Mouse (Mus musculus): ENCODE data around the gene Meis2.

The Meis2 gene

DNA sequence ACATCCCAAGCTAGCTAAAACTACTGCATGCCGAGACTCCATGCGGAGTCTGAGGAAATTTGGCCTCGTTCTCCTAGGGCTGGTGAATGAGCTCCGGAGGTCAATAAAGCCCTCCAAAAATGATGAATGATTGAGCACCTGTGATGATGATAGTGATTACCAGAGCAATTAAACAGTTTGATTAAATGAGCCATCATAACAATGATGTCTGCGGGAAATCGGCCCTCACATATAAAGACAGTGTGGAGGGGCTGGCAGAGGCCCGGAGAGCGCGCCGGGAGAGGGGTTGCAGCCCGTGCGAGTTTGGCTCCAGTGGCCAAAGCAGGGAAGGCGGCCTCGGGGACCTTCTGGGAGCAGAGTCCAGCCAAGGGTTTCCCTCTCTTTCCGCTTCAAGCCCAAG is 2.1 kb upstream of the Meis2 start:
- peak; percentile 25 for DNase-seq

DNA sequence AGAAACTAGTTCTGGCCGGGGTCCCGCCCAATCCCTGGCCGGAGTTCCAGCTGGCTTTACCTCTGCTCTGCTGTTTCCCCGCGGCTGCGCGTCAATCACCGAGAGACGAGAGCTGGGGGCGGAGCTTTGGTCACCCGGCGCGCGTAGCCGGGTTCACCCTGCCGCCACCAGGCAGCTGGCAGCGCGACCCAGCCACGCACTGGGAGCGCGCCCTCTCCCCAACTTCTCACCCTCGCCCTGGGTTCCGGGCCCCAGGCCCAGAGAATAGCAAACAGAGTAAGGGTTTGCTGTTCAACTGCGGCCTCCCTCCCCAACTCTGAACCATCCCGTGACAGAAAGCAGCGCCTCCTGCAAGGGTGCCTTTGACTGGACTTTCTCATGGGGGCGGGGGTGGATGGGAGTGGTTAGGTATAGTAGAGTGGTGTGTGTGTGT is 1.4 kb upstream of the Meis2 start:
- DNase-seq: peak; percentile 91

DNA sequence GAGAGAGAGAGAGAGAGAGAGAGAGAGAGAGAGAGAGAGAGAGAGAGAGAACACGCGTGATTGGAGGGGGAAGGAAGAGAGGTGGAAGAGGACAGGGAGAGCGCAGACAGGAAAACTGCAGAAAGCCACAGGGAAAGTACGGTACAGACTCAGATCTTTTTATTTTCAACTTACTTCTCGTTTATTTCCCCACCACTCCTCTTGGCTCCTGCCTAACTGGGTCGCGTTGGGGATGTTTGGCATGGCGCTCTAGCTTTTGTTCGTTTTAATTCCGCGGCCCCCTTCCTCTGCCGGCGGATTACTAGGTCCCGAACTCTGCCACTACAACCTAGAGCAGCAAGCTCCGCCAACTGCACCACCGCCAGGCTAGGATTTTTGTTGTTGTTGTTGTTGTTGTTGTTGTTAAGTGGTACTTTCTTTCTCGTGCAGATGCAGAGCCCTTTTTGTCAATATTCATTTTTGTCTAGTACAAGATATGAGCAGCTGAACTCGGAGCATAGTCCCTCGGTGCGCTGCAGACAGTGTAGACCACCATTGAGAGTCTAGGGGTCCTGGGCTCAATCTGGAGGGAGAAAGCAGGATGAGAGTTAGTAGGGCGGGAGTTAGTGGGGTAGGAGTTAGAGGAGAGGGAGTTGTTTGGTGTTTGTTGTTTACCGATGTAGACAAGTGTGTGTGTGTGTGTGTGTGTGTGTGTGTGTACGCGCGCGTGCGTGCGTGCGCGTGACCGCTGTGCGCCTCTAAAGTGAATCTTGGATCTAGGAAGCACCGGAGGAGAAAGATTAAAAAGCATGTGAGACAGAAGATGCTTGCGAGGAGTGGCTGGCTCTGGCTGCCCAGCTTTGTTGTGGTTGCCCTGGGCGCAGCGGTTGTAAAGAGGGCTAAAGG is 660 bp upstream of the Meis2 start:
- peak; percentile 56 for DNase-seq

DNA sequence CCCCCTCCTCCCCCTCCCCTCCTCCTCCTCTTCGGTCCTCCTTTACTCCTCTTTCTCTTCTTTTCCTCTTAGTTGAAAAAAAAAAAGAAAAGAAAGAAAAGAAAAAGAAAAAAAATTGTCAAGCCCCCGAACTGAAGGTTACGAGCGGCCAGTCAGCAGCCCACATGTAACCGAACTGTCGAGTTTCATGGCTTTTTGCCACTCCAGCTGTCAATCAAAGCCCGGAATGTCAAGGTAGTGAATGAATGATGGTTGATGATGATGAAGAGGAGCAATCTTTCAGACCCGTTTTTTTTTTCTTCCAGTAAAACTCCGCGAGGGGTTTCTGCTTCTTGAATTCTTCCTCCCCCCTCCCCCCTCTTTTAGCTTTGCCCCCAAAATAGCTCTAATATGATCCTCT is 582 bp downstream of the Meis2 start:
- DNase-seq: peak; percentile 40

DNA sequence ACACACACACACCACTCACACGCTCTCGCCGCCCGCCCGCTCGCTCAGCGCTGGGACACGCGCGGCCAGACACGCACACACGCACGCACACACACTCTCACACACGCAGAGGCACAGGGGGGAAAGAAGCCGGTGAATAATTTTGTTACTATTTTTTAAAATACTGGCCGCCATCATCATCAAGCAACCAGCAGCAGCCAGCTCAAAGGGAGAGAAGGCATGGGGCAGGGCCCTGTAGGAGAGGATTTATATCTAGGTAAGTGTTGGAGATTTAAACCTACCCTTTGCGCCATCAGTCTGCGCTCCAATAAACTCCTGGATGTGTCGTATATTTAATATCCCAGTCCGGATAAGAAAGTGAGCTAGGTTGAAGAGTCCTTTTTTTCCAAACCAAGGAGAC is 1.1 kb downstream of the Meis2 start:
- peak; percentile 37 for DNase-seq

DNA sequence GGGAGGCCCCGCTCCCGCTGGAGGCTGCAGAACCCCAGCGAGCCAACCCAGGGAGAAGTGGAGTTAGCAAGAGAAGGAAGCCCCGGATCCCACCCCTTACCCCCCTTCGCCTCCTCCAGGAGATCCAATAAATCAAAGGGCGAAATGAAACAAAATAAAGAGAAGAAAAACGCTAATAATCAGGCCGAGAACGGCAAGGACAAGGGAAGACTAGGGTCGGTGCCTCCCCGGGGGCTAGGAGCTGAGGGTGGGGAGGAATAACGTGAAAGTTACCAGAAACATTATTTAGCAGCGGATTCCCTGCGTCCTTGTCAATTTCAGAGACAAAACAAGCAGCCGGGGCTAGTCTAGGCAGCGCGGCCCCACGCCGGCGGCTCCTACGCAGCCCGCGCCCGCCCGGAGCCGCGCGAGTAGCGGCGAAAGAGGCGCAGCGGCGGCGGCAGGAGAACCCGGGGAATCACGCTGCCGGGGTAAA is 1.8 kb downstream of the Meis2 start:
- peak; percentile 65 for DNase-seq

DNA sequence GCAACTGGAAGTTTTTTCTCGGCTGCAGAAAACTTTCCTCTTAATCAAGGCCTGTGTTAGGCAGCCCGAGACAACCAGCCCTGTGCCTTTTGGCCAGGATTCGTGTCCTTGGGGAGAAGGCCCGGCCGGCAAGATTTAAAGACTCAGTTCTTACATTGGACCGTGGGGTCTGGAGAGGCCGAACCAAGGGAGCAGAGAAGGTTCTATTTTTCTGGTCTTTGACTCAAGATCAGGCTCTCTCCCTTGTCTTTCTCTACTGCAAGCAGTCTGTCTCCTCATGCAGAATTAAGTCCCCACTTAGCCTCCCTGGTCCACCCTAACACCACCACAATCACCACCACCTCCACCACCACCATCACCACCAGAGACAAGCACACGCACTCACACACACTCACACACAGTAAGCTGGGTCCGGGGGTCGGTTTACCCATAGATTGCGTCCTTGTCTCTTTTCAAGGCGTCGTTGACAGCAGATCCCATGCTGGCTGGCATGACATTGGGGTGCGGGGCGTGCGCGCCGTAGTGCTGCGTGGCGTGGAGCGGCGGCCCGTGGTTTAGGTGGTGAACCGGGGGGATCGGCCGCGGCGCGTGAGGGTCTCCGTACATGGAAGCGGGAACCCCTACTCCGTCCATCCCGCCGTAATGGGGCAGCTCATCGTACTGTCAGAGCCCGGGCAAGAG is 2.7 kb downstream of the Meis2 start:
- DNase-seq: peak; percentile 23

DNA sequence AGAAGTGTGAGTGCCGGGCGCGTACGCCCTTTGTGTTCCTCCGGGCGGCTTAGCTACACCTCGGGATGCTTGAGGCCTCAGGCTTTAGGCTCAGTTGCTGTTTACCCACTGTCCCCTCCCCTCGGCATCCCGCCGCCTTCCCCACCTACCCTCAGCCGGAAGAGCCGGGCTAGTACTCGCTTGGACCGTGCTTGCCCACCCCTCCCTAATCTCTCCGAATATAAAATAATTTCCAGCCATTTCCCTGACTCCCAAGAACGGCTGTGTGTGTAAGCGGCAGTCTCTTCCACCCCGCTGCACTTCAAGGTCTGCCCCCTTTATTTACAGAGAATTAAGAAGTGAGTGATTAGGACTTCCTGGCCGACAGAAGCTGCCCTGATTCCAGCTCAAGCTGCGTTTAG is 3.4 kb downstream of the Meis2 start:
- peak; percentile 53 for DNase-seq

DNA sequence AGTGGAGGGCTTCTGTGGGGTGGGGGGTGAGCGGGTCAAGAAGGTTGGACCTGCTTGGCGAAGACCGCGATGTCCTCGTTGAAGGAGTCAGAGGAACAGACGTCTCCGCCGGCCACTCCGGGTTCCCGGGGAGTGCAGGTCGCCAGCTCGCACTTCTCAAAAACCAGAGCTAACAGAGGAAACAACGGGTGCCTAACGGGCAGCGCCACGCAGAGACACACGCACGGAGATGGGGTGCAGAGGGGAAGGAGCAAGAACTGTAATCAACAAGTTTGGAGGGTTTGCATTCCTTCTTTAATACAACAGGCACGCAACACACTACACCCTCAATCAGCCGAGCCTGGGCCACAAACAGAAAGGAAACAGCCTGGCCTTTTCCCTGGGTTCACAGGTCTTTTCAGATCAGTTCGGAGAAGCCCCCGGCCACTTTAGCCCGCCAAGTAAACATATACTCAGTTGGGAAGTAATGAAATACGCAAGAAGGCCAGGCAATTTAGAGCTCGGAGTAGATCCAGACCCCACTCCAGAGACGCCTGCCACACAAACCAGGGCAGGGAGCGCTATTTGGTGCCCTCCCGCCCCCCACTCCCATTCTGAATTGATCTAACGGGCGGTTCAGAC is 4.1 kb downstream of the Meis2 start:
- DNase-seq: peak; percentile 32

DNA sequence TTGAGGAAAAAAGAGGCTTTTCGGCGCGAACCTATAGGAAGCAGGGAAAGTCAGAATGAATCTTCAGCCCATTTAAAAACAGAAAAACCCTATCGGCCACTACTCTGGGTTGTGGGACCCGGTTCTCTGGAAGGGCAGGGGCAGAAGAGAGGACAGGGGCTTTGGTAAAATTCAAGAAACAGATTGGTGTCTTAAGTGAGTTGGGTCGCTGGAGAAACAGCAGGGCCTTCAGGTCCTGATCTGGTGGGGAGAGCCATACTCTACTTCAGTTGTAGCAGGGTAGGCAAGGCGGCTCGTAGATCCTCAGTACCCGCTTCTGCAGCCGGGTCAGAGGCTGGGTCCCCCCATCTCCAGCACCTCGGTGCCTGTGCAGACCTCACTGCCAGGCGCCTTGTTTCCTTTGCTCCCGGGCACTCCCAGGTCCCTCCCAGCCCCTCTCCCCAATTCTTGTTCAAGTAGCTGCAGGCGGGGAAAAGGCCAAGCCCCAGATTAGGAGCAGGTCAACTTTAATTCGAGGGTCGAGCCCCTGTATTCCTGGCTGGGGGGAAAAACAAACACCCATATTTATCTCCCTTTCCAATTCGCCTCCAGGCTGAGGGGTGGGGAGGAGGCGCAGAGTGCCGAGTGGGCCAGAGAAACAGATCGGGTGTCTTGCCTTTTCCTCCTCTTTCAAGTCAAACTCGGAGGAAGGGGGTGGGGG is 4.8 kb downstream of the Meis2 start:
- peak; percentile 8 for DNase-seq

DNA sequence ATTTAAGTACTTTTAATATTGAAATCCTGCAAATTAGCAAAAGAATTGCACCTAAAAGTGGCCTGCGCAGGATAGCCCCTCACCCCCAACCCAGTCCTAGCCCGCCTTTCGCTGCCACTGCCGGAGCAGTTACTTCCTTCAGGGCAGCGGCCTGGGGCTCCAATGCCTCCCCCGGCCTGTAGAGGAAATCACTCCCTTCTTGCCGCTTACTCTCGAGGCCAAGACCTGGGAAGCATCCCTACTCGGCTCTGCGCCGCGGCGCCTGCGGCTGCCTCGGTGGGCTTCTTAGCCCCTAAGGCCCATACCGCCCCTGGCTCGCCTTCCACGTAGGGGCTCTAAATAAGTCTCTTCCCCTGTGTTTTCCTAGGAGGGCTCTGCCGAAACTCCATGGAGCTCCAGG is 5.4 kb downstream of the Meis2 start:
- DNase-seq: peak; percentile 37

DNA sequence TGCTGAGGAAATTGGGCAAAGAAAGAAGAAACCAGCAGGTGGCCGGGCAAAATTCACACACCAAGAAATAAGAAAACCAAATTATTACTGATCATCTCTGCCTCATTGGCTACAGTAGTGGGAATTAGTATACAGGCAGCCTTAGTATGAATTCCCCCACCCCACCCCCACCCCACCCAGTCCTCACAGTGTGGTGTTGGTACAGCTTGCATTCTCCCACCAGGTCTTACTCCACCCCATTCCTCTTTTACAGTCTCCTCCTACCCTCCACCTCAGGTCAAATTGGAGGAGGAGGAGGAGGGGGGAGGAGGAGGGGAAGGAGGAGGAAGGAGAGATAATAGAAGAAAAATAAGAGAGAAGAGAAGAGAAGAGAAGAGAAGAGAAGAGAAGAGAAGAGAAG is 6.0 kb downstream of the Meis2 start:
- DNase-seq: no peak

DNA sequence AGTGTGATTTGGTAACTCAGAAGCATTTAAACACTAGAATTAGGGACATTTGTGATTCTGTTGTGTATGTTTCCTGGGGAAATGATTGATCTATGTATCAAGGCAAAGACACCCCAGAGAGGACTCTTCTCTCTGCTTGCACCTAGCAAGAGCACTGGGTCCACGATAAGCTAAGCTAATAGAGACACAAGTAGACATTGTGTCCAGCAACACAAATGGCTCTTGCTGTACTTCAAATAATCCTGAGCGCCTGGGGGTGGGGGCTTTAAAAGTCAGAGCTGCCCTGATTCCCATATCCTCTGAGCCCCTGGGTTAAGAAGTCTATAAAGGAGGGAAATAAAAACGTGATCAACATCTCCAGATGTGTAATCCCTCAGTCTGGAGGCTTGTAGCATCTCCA is 6.6 kb downstream of the Meis2 start:
- DNase-seq: no peak

DNA sequence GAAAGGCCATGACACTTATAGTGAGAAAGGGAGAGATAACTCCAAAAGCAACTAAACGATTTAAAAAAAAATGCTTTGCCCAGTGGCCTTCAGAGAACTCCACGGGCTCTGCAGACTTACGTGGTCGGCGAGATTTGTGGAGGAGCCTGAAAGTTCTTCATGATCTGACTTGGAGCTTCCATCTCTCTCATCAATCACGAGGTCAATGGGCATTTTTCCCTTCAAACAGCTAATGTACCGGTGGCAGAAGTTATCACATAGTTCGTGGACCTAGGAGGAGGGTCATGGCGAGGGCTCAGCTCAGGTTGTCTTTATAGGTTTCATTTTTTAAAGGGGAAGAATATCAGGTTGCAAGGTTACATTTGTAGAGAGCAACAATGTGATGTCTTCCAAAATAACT is 7.1 kb downstream of the Meis2 start:
- no peak for DNase-seq

DNA sequence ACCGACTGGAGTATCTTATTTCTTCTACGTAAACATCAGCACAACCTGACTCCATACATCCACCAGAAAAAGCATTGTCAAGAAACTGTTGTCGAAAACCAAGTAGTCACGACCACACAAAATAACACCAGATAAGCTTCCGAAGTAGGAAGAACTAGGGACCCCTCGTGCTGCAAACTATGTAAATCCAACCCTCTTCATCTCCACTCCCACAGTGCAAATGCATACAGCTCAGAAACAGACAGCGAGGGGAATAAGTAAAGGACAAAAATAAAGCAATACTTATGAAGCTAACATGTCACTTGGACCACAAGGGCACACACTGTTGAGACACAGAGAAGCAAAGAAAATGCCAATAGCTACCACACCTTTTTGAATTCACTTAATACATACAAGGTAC is 8.8 kb downstream of the Meis2 start:
- DNase-seq: no peak

DNA sequence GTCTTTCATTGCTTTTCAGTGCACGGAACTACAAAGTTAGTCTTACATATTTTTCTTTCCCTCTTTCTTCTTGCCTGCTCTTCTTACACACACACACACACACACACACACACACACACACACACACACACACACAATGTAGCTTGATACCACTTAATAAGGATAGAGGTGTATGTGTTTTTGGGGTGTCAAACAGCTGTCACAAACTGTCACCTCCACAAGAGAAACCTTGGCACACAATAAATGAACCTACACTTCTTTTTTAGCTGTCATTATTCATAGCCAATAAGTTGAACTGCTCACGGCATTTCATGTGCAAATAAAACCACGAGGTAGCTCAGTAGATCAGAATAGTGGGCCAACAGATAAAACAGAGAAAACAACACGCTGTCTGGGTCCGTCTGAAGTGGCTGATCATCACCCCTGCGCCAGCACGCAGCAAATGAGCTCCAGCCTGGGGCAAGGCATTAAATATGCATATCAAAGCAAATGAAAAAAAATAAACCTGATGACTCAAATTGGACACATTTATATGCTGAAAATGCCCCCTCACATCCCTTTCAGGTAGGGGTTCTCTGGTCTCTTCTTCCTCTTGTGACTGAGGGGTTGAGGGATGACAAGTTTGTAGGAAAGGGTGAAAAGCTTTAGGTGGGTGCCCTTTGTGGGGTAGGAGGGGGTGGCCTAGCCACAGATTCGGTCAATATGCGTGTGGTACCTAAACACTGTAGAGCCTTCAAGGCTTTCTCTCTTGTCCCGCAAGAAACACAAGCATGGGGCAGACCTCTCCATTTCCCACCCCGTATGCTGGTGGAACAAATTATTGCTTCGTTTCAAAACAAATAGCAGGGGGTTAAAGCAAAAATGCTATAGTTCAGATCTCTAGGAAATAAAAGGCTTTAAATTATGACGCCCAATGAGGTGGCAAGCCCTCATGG is 9.7 kb downstream of the Meis2 start:
- DNase-seq: no peak

DNA sequence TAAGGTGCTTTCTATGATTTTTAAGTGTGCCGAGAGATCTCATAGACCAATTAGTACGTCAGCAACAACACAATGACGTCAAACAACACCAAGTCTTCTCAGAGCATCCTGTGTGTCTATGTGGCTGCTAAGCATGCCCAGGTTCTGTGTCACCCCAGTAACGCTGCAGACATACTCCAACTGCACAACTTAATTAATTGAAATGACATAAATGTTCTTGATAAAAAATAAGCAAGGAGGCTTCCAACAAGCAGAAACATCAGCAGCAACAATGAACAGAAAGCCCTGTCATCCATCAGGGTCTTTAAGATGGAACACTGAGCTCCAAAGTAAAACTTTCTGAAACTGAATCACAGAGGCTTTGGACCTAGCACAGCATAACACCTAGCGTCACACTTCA is 11.7 kb downstream of the Meis2 start:
- no peak for DNase-seq

DNA sequence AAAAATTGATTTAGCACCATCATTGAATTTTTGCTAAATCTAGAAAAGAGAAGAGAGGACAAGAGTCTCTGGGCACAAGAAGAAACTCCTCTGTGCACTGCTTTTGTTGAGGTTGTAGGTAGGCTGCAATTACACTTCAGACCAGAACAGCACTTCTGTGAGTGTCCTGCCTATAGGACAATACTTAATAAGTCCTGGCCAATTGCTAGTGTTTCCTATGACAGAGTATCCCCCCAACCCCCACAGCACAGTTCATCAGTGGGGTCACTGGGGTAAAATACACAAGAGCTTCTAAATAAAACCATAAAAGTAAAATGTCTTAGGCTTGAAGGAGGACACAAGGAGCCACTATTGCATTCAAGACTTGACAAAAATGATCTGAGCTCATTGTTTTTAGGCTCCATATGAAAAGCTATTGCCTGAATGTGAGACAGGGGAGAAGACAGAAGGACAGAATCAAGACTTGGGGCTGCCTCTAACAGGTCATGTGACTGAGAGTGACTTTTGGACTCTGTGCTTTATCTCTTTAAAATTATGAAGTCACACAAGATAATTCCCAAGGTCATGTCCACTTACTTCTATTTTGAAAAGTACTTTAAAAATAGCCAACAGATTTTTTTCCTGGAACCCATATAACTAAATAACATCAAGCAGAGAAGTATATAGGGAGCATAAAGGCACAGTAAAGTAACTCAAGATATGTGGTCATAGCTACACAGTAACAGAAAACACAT is 12.8 kb downstream of the Meis2 start:
- DNase-seq: no peak

DNA sequence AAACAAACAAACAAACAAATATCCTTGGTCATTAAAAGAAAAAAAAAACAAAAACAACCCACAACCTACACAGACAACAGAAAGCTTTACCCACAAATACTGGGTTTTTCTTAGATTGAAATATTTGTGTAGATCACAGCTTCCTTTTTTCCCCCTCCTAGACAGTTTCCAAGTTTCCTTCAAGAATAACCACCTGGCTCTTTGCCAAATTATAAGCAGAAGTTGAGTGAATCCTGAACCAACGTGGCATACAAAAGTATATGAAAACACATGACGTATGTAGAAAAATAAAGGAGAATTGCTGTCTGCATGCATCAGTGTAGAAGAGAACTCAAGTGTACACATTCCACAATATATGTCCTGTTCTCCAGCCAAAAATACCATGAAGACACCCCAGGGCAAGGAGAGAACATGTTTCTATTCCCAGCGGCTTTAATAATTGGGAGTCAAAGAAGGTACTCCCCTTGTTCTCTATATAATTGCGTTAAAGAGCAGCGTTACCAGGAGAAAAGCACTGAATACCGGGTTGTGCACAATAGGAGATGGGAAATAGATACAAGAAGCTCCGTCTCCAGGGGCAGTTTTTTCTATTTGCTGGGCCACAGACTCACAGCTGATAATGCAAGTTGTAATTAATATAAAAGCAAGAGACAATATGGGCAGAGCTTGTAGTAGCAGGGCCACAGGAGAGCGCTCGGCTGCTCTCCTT is 13.6 kb downstream of the Meis2 start:
- DNase-seq: no peak

DNA sequence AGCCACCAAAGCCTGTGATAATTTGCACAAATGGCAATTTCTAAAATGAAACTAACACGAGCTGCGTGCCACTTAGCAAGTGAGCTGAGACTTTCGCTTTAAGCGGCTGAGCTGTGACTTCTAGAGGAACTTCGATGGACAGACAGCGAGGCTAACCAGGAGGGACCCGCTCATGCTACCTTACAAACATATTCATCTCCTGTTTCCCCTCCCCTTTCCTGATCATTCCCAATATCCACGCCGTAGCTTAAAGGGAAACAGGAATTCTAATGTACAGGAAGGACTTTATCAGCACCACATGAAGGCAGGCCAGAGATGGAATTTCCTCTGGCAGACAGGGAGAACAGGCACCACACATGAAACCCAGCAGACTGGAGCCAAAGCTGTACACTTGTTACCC is 15.9 kb downstream of the Meis2 start:
- peak; percentile 4 for DNase-seq

DNA sequence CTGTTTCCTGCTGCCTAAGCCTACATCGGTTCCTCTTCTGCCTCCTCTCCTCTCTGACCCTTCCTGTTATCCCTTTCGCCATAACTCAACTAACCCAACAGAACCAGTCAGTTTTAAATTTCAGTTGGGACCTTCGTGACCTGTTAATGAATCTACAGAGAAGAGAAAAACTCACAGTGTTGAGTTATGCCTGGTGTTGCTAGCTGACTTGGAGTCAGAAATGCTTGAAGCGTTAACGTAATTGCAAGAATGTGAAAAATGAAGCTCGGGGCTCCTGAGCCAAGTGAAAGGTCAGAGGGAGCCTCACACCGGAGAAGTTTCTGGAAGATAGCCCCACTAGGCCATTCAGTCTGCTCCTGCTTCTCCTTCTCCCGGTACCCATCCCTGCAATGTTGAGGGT is 18.3 kb downstream of the Meis2 start:
- no peak for DNase-seq
